Mouse (Mus musculus): ENCODE measurements around the gene Actl6b. TPM values are rescaled to one million over a fixed set of nuclear protein-coding genes. Genes with fewer than 3 reads are reported as not detected.

The Actl6b gene
- total RNA-seq, 2 experiments from 2014 or later, result not detected

Other genes with a start within 250 kb of the Actl6b start
- gene Srrt, start 245.8 kb upstream of the Actl6b start, total RNA-seq (2014; fragmentation: Nextera tagmentation), result 308 and 381 TPM in 2 replicates
- gene Srrt, start 245.8 kb upstream of the Actl6b start, total RNA-seq (2017), result 409 and 443 TPM in 2 replicates
- gene Trip6, start 239.1 kb upstream of the Actl6b start, total RNA-seq (2014; fragmentation: Nextera tagmentation), result 21.8 and 27.9 TPM in 2 replicates
- gene Trip6, start 239.1 kb upstream of the Actl6b start, total RNA-seq (2017), result 19.6 and 29.9 TPM in 2 replicates
- 2.2 and 3.0 TPM in 2 replicates for gene Slc12a9, start 219.9 kb upstream of the Actl6b start, total RNA-seq (2014; fragmentation: Nextera tagmentation)
- gene Slc12a9, start 219.9 kb upstream of the Actl6b start, total RNA-seq (2017), result 1.1 and 3.3 TPM in 2 replicates
- gene Ephb4, start 203.4 kb upstream of the Actl6b start, total RNA-seq (2014; fragmentation: Nextera tagmentation), result 1.4 TPM in 1 of 2 replicates, not detected in the other
- 0.08 TPM in 1 of 2 replicates, not detected in the other for gene Ephb4, start 203.4 kb upstream of the Actl6b start, total RNA-seq (2017)
- gene Zan, start 76.5 kb upstream of the Actl6b start, total RNA-seq (2014; fragmentation: Nextera tagmentation), result 0.02 and 0.92 TPM in 2 replicates
- 0.05 and 0.11 TPM in 2 replicates for gene Zan, start 76.5 kb upstream of the Actl6b start, total RNA-seq (2017)
- gene Pop7, start 51.0 kb upstream of the Actl6b start, total RNA-seq (2014; fragmentation: Nextera tagmentation), result 51.2 and 51.5 TPM in 2 replicates
- gene Pop7, start 51.0 kb upstream of the Actl6b start, total RNA-seq (2017), result 26.6 and 34.2 TPM in 2 replicates
- 19.8 and 39.2 TPM in 2 replicates for gene Gigyf1, start 35.0 kb upstream of the Actl6b start, total RNA-seq (2014; fragmentation: Nextera tagmentation)
- gene Gigyf1, start 35.0 kb upstream of the Actl6b start, total RNA-seq (2017), result 7.9 and 10.8 TPM in 2 replicates
- gene Epo, start 20.3 kb upstream of the Actl6b start, total RNA-seq (2014; fragmentation: Nextera tagmentation), result not detected in 2 replicates
- not detected in 2 replicates for gene Epo, start 20.3 kb upstream of the Actl6b start, total RNA-seq (2017)
- 367 and 396 TPM in 2 replicates for gene Gnb2, start 20.0 kb upstream of the Actl6b start, total RNA-seq (2014; fragmentation: Nextera tagmentation)
- 155 and 173 TPM in 2 replicates for gene Gnb2, start 20.0 kb upstream of the Actl6b start, total RNA-seq (2017)
- gene Tfr2, start 16.3 kb downstream of the Actl6b start, total RNA-seq (2014; fragmentation: Nextera tagmentation), result 166 and 215 TPM in 2 replicates
- 94.7 and 144 TPM in 2 replicates for gene Tfr2, start 16.3 kb downstream of the Actl6b start, total RNA-seq (2017)
- 258 and 312 TPM in 2 replicates for gene Mospd3, start 47.5 kb downstream of the Actl6b start, total RNA-seq (2014; fragmentation: Nextera tagmentation)
- gene Mospd3, start 47.5 kb downstream of the Actl6b start, total RNA-seq (2017), result 15.8 and 18.8 TPM in 2 replicates
- 3.5 TPM in 1 of 2 replicates, not detected in the other for gene Pcolce, start 60.3 kb downstream of the Actl6b start, total RNA-seq (2014; fragmentation: Nextera tagmentation)
- gene Pcolce, start 60.3 kb downstream of the Actl6b start, total RNA-seq (2017), result 0.34 TPM in 1 of 2 replicates, not detected in the other
- not detected in 2 replicates for gene Fbxo24, start 75.5 kb downstream of the Actl6b start, total RNA-seq (2014; fragmentation: Nextera tagmentation)
- gene Fbxo24, start 75.5 kb downstream of the Actl6b start, total RNA-seq (2017), result not detected in 2 replicates
- gene Lrch4, start 75.6 kb downstream of the Actl6b start, total RNA-seq (2014; fragmentation: Nextera tagmentation), result 56.4 and 79.5 TPM in 2 replicates
- gene Lrch4, start 75.6 kb downstream of the Actl6b start, total RNA-seq (2017), result 13.9 and 14.7 TPM in 2 replicates
- gene Gm20605, start 75.7 kb downstream of the Actl6b start, total RNA-seq (2014; fragmentation: Nextera tagmentation), result 19.5 and 22.4 TPM in 2 replicates
- 2.8 and 3.1 TPM in 2 replicates for gene Gm20605, start 75.7 kb downstream of the Actl6b start, total RNA-seq (2017)
- 45.8 and 69.9 TPM in 2 replicates for gene Sap25, start 87.8 kb downstream of the Actl6b start, total RNA-seq (2014; fragmentation: Nextera tagmentation)
- 10.0 and 12.9 TPM in 2 replicates for gene Sap25, start 87.8 kb downstream of the Actl6b start, total RNA-seq (2017)
- gene Irs3, start 92.2 kb downstream of the Actl6b start, total RNA-seq (2014; fragmentation: Nextera tagmentation), result not detected in 2 replicates
- 0.80 TPM in 1 of 2 replicates, not detected in the other for gene Irs3, start 92.2 kb downstream of the Actl6b start, total RNA-seq (2017)
- 22.7 and 37.5 TPM in 2 replicates for gene Agfg2, start 131.2 kb downstream of the Actl6b start, total RNA-seq (2014; fragmentation: Nextera tagmentation)
- 17.0 TPM in 2 replicates for gene Agfg2, start 131.2 kb downstream of the Actl6b start, total RNA-seq (2017)
- 0.57 TPM in 1 of 2 replicates, not detected in the other for gene Nyap1, start 188.1 kb downstream of the Actl6b start, total RNA-seq (2014; fragmentation: Nextera tagmentation)
- not detected in 2 replicates for gene Nyap1, start 188.1 kb downstream of the Actl6b start, total RNA-seq (2017)
- 45.4 and 55.2 TPM in 2 replicates for gene Tsc22d4, start 192.2 kb downstream of the Actl6b start, total RNA-seq (2014; fragmentation: Nextera tagmentation)
- 43.0 and 66.3 TPM in 2 replicates for gene Tsc22d4, start 192.2 kb downstream of the Actl6b start, total RNA-seq (2017)
- gene Ppp1r35, start 225.3 kb downstream of the Actl6b start, total RNA-seq (2014; fragmentation: Nextera tagmentation), result 40.6 and 60.7 TPM in 2 replicates
- gene Ppp1r35, start 225.3 kb downstream of the Actl6b start, total RNA-seq (2017), result 30.0 and 60.2 TPM in 2 replicates
- 59.2 and 84.0 TPM in 2 replicates for gene Mepce, start 234.1 kb downstream of the Actl6b start, total RNA-seq (2014; fragmentation: Nextera tagmentation)
- 22.0 and 26.7 TPM in 2 replicates for gene Mepce, start 234.1 kb downstream of the Actl6b start, total RNA-seq (2017)
- 4.2 and 5.5 TPM in 2 replicates for gene Zcwpw1, start 234.3 kb downstream of the Actl6b start, total RNA-seq (2014; fragmentation: Nextera tagmentation)
- 7.8 and 18.7 TPM in 2 replicates for gene Zcwpw1, start 234.3 kb downstream of the Actl6b start, total RNA-seq (2017)

All from megakaryocyte-erythroid progenitor cell, adult 5-6 weeks (primary cell).